Mouse (Mus musculus): ENCODE measurements around the gene Sumf2. TPM values are rescaled to one million over a fixed set of nuclear protein-coding genes. Genes with fewer than 3 reads are reported as not detected.

The Sumf2 gene
- 34.1 and 36.2 TPM in 2 replicates for polyA plus RNA-seq (2016; fragmentation: Nextera tagmentation; extraction: Ambion mirVana)

- H3K9ac ChIP-seq, result peak within 1 kb of the TSS; percentile 79
- ATAC-seq, result peak; percentile 98
- H3K9me3 ChIP-seq (replicated peaks), result no peaks in the 10 kb centered on the region
- H3K27ac ChIP-seq, result peak within 1 kb of the TSS; percentile 79
- peaks cover 46% of the 10 kb centered on the region for H3K36me3 ChIP-seq
- H3K4me3 ChIP-seq, result peak within 1 kb of the TSS; percentile 71
- peaks cover 27% of the 10 kb centered on the region for H3K4me1 ChIP-seq
- 9% methylated on average over 22 of the region's 22 CpGs for WGBS (ENCODE audit: insufficient replicate concordance)
- no peaks in the 10 kb centered on the region for H3K27me3 ChIP-seq (replicated peaks)
- H3K4me2 ChIP-seq, result peak within 1 kb of the TSS; percentile 73
Measured at GRCm38 (mm10) chr5:129846752-129847557, at the start of gene Sumf2. Gene Sumf2, plus strand, starts transcription at chr5:129846986.

GRCm38 (mm10) chr5:129844848-129845247 lies 1.9 kb upstream of the Sumf2 start:
- ATAC-seq, result no peak
- Histone ChIP-seq H3K36me3 (peaks cover 33% of the 10 kb centered on the region), H3K27me3 (replicated peaks) (no peaks in the 10 kb centered on the region), H3K27ac (0 out of 2 replicates have a peak overlapping the region, but pooled peaks have one; percentile 41), H3K4me2 (no peak overlapping the region), H3K4me1 (peaks cover 27% of the 10 kb centered on the region), H3K4me3 (no peak overlapping the region), H3K9ac (no peak overlapping the region), H3K9me3 (replicated peaks) (no peaks in the 10 kb centered on the region)
- 90% methylated on average over 5 of the region's 5 CpGs for WGBS (ENCODE audit: insufficient replicate concordance)

- peak overlapping the region; percentile 71 for H3K4me3 ChIP-seq
- H3K9me3 ChIP-seq (replicated peaks), result no peaks in the 10 kb centered on the region
- ATAC-seq, result no peak
- H3K4me2 ChIP-seq, result peak overlapping the region; percentile 73
- peak overlapping the region; percentile 79 for H3K9ac ChIP-seq
- 43% methylated on average over 8 of the region's 8 CpGs for WGBS (ENCODE audit: insufficient replicate concordance)
- H3K27me3 ChIP-seq (replicated peaks), result no peaks in the 10 kb centered on the region
- peaks cover 46% of the 10 kb centered on the region for H3K36me3 ChIP-seq
- H3K4me1 ChIP-seq, result peaks cover 27% of the 10 kb centered on the region
- peak overlapping the region; percentile 79; the same call in 1 of the 2 replicates for H3K27ac ChIP-seq
Measured at GRCm38 (mm10) chr5:129847558-129847820, 703 bp downstream of the Sumf2 start.

DNA sequence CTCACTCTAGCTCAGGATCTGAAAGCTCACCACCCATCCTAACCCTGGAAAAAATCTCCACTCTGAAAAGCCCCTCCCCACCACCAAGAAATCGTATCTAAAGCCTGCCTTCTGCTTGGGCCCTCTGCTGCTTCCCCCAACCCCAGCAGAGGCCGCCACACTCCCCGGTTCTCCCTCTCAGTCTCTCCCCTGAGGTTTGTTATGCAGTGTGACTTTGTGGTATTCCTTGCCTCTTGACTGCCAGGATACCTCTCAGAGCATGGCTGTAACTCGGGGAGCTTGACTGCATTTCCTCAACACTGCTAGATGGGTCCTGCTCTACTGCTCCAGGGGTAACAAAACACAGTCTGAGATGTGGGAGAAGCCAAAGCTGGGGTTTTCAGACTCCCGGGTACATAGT lies 8.4 kb downstream of the Sumf2 start:
- Histone ChIP-seq H3K4me2 (no peak overlapping the region), H3K36me3 (peaks cover 80% of the 10 kb centered on the region), H3K27ac (no peak overlapping the region), H3K4me1 (no peaks in the 10 kb centered on the region), H3K9ac (no peak overlapping the region), H3K27me3 (replicated peaks) (no peaks in the 10 kb centered on the region), H3K9me3 (replicated peaks) (no peaks in the 10 kb centered on the region), H3K4me3 (no peak overlapping the region)
- 61% methylated on average over 5 of the region's 5 CpGs for WGBS (ENCODE audit: insufficient replicate concordance)
- ATAC-seq, result no peak

DNA sequence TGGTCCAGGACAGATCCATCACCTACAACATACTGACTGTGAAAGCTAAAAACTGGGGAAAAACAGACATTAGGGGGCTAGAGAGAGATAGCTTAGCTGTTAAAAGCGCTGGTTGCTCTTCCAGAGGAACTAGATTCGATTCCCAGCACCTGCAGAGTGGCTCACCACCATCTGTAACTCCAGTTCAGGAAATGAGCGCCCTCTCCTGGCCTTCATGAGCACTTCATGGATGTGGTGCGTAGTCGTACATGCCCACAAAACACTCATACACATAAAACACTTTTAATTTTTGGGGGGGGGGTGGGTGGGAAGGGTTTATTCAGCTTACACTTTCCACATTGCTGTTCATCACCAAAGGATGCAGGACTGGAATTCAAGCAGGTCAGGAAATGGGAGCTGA lies 9.6 kb downstream of the Sumf2 start:
- 82% methylated on average over 5 of the region's 5 CpGs for WGBS (ENCODE audit: insufficient replicate concordance)
- ATAC-seq, result no peak
- H3K4me3 ChIP-seq, result no peak overlapping the region

GRCm38 (mm10) chr5:129862325-129862724 lies 15.5 kb downstream of the Sumf2 start:
- no peak overlapping the region for H3K9ac ChIP-seq
- no peak overlapping the region for H3K27ac ChIP-seq
- peaks cover 54% of the 10 kb centered on the region for H3K36me3 ChIP-seq
- ATAC-seq, result no peak
- H3K4me2 ChIP-seq, result no peak overlapping the region
- H3K4me1 ChIP-seq, result peaks cover 15% of the 10 kb centered on the region
- no peak overlapping the region for H3K4me3 ChIP-seq
- no peaks in the 10 kb centered on the region; the same call in 1 of the 2 replicates for H3K27me3 ChIP-seq (replicated peaks)
- H3K9me3 ChIP-seq (replicated peaks), result no peaks in the 10 kb centered on the region; the same call in 1 of the 2 replicates
- WGBS (ENCODE audit: insufficient replicate concordance), result 90% methylated on average over 6 of the region's 6 CpGs

More for the DNA sequence above, 9.6 kb downstream of the Sumf2 start:
- Histone ChIP-seq H3K4me1 (no peaks in the 10 kb centered on the region), H3K9me3 (replicated peaks) (no peaks in the 10 kb centered on the region), H3K4me2 (no peak overlapping the region), H3K9ac (no peak overlapping the region), H3K27me3 (replicated peaks) (no peaks in the 10 kb centered on the region), H3K27ac (no peak overlapping the region), H3K36me3 (peaks cover 83% of the 10 kb centered on the region)

DNA sequence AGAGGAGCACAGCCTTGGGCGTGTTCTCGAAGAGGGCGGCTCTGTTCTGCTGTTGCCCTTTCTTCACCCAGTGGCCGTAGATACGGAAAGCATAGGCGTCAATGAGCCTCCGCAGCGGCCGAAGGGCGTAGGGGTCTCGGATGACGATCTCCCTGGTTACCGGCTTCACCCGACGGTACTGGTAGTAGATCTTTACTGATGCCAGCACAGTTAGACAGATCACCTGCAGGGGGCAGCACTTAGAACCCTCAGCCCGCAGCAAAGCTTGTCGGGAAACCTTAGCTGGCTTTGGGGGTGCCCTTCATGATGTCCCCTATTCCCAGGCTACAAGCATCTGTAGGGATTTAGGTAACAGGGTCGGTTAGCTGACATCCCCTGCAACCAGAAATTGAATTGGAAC lies 17.7 kb downstream of the Sumf2 start:
- no peak for ATAC-seq
- H3K9ac ChIP-seq, result peak overlapping the region; percentile 30; the same call in 1 of the 2 replicates
- H3K4me3 ChIP-seq, result no peak overlapping the region
- H3K27ac ChIP-seq, result no peak overlapping the region
- H3K4me1 ChIP-seq, result peaks cover 15% of the 10 kb centered on the region
- no peaks in the 10 kb centered on the region; the same call in 1 of the 2 replicates for H3K27me3 ChIP-seq (replicated peaks)
- 12% methylated on average over 18 of the region's 18 CpGs for WGBS (ENCODE audit: insufficient replicate concordance)
- peaks cover 35% of the 10 kb centered on the region for H3K36me3 ChIP-seq
- peak overlapping the region; percentile 47 for H3K4me2 ChIP-seq
- H3K9me3 ChIP-seq (replicated peaks), result no peaks in the 10 kb centered on the region; the same call in 1 of the 2 replicates

DNA sequence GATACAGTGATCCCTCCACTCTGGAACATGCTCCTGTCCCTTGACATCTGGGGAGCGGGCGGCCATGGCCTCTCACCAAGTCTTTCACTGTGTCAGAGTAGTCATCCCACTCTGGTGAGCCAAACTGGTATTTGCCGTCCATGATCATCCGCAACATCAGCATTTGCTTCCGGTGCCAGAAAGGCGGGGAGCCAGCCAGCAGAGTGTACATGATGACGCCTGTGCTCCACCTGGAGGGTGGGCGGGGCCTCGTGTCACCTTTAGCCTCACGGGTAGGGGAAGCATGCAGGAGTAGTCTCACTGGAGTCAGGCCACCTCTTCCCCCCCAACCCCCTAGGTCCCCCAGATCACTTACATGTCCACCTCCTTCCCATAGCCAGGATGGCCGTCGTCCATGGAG lies 19.1 kb downstream of the Sumf2 start:
- H3K4me1 ChIP-seq, result peaks cover 15% of the 10 kb centered on the region
- H3K9me3 ChIP-seq (replicated peaks), result no peaks in the 10 kb centered on the region; the same call in 1 of the 2 replicates
- H3K9ac ChIP-seq, result no peak overlapping the region
- H3K4me3 ChIP-seq, result no peak overlapping the region
- H3K4me2 ChIP-seq, result no peak overlapping the region
- peaks cover 21% of the 10 kb centered on the region for H3K36me3 ChIP-seq
- H3K27ac ChIP-seq, result no peak overlapping the region
- 65% methylated on average over 12 of the region's 12 CpGs for WGBS (ENCODE audit: insufficient replicate concordance)
- ATAC-seq, result no peak
- H3K27me3 ChIP-seq (replicated peaks), result no peaks in the 10 kb centered on the region; the same call in 1 of the 2 replicates

DNA sequence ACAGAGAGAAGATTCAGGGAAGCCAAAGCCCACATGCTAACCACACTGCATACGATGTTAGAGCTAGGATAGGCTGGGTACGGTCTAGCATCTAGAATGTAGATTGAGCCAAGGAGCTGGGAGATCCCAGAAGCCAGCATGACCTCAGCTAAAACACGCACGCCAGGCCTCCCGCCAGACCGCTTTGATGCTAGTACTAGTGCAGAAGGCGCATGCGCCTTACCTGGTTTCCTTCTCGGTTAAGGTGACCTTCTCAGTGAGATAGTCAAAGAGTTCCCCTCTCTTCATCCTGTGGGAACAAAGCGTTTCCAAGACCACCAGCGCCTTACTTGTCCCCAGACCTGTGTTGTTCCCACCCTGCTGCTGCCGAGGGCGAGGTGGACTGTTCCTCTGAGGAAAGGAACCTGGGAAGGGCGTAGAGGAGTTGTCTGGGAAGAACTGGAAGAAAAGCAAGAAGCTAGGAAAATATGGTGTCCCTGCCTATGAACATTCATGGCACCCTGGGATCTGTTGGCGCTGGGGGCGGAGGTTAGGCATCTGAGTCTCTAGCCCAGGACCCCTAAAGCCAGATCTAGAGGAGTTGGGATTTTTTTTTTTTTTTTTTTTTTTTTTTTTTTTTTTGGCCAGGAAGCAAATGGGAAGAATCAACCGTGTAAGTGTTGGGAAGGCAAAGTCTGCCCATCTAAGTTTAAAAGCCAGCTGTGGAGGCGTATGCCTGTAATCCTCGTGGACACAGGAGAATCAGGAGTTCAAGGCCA lies 22.6 kb downstream of the Sumf2 start:
- Histone ChIP-seq H3K27me3 (replicated peaks) (no peaks in the 10 kb centered on the region), H3K9me3 (replicated peaks) (no peaks in the 10 kb centered on the region), H3K4me2 (no peak overlapping the region), H3K9ac (no peak overlapping the region), H3K27ac (no peak overlapping the region), H3K36me3 (no peaks in the 10 kb centered on the region), H3K4me3 (no peak overlapping the region), H3K4me1 (peaks cover 8% of the 10 kb centered on the region)
- 79% methylated on average over 19 of the region's 19 CpGs for WGBS (ENCODE audit: insufficient replicate concordance)
- ATAC-seq, result no peak

- Histone ChIP-seq H3K36me3 (no peaks in the 10 kb centered on the region), H3K9me3 (replicated peaks) (no peaks in the 10 kb centered on the region), H3K4me3 (no peak overlapping the region), H3K4me1 (0 out of 2 replicates have a peak, but pooled peaks cover 1% of the 10 kb centered on the region), H3K4me2 (no peak overlapping the region), H3K9ac (no peak overlapping the region), H3K27ac (no peak overlapping the region), H3K27me3 (replicated peaks) (no peaks in the 10 kb centered on the region)
- 69% methylated on average over 2 of the region's 2 CpGs for WGBS (ENCODE audit: insufficient replicate concordance)
- no peak for ATAC-seq
Measured at GRCm38 (mm10) chr5:129871238-129871637, 24.5 kb downstream of the Sumf2 start.

DNA sequence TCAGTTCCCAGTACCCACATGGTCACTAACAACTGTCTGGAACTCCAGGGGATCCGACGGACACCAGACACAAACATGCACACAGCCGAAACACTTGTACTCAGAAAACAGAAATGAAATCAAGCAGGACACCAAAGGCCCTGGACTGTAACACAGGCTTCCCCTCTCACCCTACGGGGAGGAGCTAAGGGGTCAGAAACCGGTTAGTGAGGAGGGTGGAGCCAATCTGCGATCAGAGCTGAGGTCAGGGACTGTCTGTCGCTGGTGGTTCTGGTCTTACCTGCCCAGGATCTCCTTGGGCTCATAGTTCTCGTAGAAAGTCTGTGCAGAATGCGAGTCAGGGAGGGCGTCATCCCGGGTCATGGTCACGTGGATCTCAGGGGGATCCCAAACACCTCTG lies 27.2 kb downstream of the Sumf2 start:
- H3K4me1 ChIP-seq, result no peaks in the 10 kb centered on the region

GRCm38 (mm10) chr5:129875098-129875497 lies 28.3 kb downstream of the Sumf2 start:
- no peak overlapping the region for H3K27ac ChIP-seq
- no peaks in the 10 kb centered on the region for H3K27me3 ChIP-seq (replicated peaks)
- no peak for ATAC-seq
- H3K9me3 ChIP-seq (replicated peaks), result no peaks in the 10 kb centered on the region
- no peak overlapping the region for H3K4me3 ChIP-seq
- WGBS (ENCODE audit: insufficient replicate concordance), result 67% methylated on average over 11 of the region's 11 CpGs
- no peak overlapping the region for H3K4me2 ChIP-seq
- no peaks in the 10 kb centered on the region for H3K4me1 ChIP-seq
- H3K36me3 ChIP-seq, result peaks cover 4% of the 10 kb centered on the region
- no peak overlapping the region for H3K9ac ChIP-seq

More for the DNA sequence above, 27.2 kb downstream of the Sumf2 start:
- 67% methylated on average over 12 of the region's 12 CpGs for WGBS (ENCODE audit: insufficient replicate concordance)
- no peak overlapping the region for H3K4me2 ChIP-seq
- no peak for ATAC-seq
- H3K27me3 ChIP-seq (replicated peaks), result no peaks in the 10 kb centered on the region
- no peak overlapping the region for H3K9ac ChIP-seq
- H3K27ac ChIP-seq, result no peak overlapping the region
- no peaks in the 10 kb centered on the region for H3K36me3 ChIP-seq
- no peaks in the 10 kb centered on the region for H3K9me3 ChIP-seq (replicated peaks)
- no peak overlapping the region for H3K4me3 ChIP-seq
